Mouse (Mus musculus) heart, embryonic 15.5 days (tissue): ENCODE measurements around the gene Mfsd8. TPM values are rescaled to one million over a fixed set of nuclear protein-coding genes. Genes with fewer than 3 reads are reported as not detected.
"Not testable (repeated sequence)": the region's sequence is repeated elsewhere in the genome, so short reads cannot be mapped to it uniquely, and the experiment has no call there.

Source experiments
- ATAC-seq: fragments of 200-750 bp; cut with Nextera tagmentation; replicated peaks from 2 replicates; pipeline ENCODE4 v1.8.0; 2017; ENCODE audit warnings: low read depth, moderate TSS enrichment; ENCODE audit not compliant: insufficient number of reproducible peaks, insufficient read depth, low FRiP score
- H3K27ac ChIP-seq: fragments of 300-500 bp; sonication (generic); 2 replicates; pipeline ENCODE4 v1.5.1; 2015; ENCODE audit warnings: mild to moderate bottlenecking, inconsistent platforms
- H3K27me3 ChIP-seq: fragments of 300-500 bp; sonication (generic); 2 replicates; pipeline ENCODE4 v1.6.1; 2015; ENCODE audit warnings: inconsistent platforms
- H3K36me3 ChIP-seq: fragments of 300-500 bp; sonication (generic); 2 replicates; pipeline ENCODE4 v1.6.1; 2015; ENCODE audit warnings: mild to moderate bottlenecking, inconsistent platforms
- H3K4me1 ChIP-seq: fragments of 300-500 bp; sonication (generic); replicated peaks from 2 replicates; pipeline ENCODE4 v1.6.1; 2015; ENCODE audit warnings: inconsistent platforms
- H3K4me2 ChIP-seq: fragments of 300-500 bp; sonication (generic); 2 replicates; pipeline ENCODE4 v1.6.1; 2015; ENCODE audit warnings: inconsistent platforms, mild to moderate bottlenecking, moderate library complexity
- H3K4me3 ChIP-seq: fragments of 300-500 bp; sonication (generic); 2 replicates; pipeline ENCODE4 v1.5.1; 2015; ENCODE audit warnings: mild to moderate bottlenecking, inconsistent platforms
- H3K9ac ChIP-seq: fragments of 300-500 bp; sonication (generic); 2 replicates; pipeline ENCODE4 v1.6.1; 2015; ENCODE audit warnings: mild to moderate bottlenecking, inconsistent platforms
- H3K9me3 ChIP-seq: fragments of 300-500 bp; sonication (generic); replicated peaks from 2 replicates; pipeline ENCODE4 v1.6.1; 2016; ENCODE audit warnings: inconsistent platforms
- WGBS: fragments of 180-500 bp; shearing (Covaris S2); methylation state at CpG from one replicate; pipeline ENCODE4 v1.1.7; 2015; ENCODE audit warnings: mixed read lengths; 5-methylcytosine and 5-hydroxymethylcytosine counted together
- polyA plus RNA-seq: library from polyadenylated mRNA; unstranded; fragments of >200 nt; fragmentation: Nextera tagmentation; extraction: Ambion mirVana; gene quantifications from 2 replicates; pipeline ENCODE4 v1.2.1, GENCODE M21; 2015

Gene Mfsd8
- 6.3 and 6.6 TPM in 2 replicates for polyA plus RNA-seq

- H3K27me3 ChIP-seq, H3K9me3 ChIP-seq, H3K36me3 ChIP-seq, H3K4me1 ChIP-seq: not testable (repeated sequence)
- Histone ChIP-seq H3K4me3 (peak within 1 kb of the TSS; percentile 61), H3K4me2 (peak within 1 kb of the TSS; percentile 84), H3K27ac (peak within 1 kb of the TSS; percentile 79), H3K9ac (peak within 1 kb of the TSS; percentile 62)
- peak; percentile 99 for ATAC-seq
- WGBS: under 1% methylated on average over 38 of the region's 39 CpGs
Observed at GRCm38 (mm10) chr3:40846473-40846956, at the start of gene Mfsd8. Mfsd8 (minus strand) TSS chr3:40846886.

GRCm38 (mm10) chr3:40894336-40894735, 47.6 kb upstream of the Mfsd8 start:
- H3K36me3 ChIP-seq, H3K4me1 ChIP-seq, H3K27me3 ChIP-seq, ATAC-seq, H3K9me3 ChIP-seq: not testable (repeated sequence)
- Histone ChIP-seq H3K4me2 (peak overlapping the region; percentile 88), H3K4me3 (peak overlapping the region; percentile 71), H3K27ac (peak overlapping the region; percentile 62), H3K9ac (peak overlapping the region; percentile 69)
- under 1% methylated on average over 20 of the region's 24 CpGs for WGBS

GRCm38 (mm10) chr3:40893816-40894258, 47.2 kb upstream of the Mfsd8 start:
- H3K4me1 ChIP-seq, H3K36me3 ChIP-seq, H3K9me3 ChIP-seq, H3K27me3 ChIP-seq: not testable (repeated sequence)
- Histone ChIP-seq H3K9ac (peak overlapping the region; percentile 66), H3K4me3 (peak overlapping the region; percentile 71), H3K27ac (peak overlapping the region; percentile 73), H3K4me2 (peak overlapping the region; percentile 64)
- ATAC-seq: peak; percentile 99
- 0% methylated on average over 38 of the region's 38 CpGs for WGBS

GRCm38 (mm10) chr3:40853123-40853738, 6.5 kb upstream of the Mfsd8 start:
- H3K9ac ChIP-seq, H3K9me3 ChIP-seq, H3K27me3 ChIP-seq, H3K27ac ChIP-seq, ATAC-seq, H3K4me3 ChIP-seq, H3K36me3 ChIP-seq, H3K4me2 ChIP-seq, H3K4me1 ChIP-seq: not testable (repeated sequence)
- WGBS: 83% methylated on average over 3 of the region's 3 CpGs

GRCm38 (mm10) chr3:40847936-40848335, 1.2 kb upstream of the Mfsd8 start:
- H3K4me3 ChIP-seq, H3K9me3 ChIP-seq, H3K27ac ChIP-seq, ATAC-seq, H3K4me1 ChIP-seq, H3K27me3 ChIP-seq, H3K36me3 ChIP-seq, H3K9ac ChIP-seq: not testable (repeated sequence)
- 89% methylated on average over 2 of the region's 2 CpGs for WGBS
- peak overlapping the region; percentile 84; the same call in 1 of the 2 replicates for H3K4me2 ChIP-seq

GRCm38 (mm10) chr3:40847018-40847417, 332 bp upstream of the Mfsd8 start:
- H3K27me3 ChIP-seq, H3K9me3 ChIP-seq, H3K4me1 ChIP-seq, H3K36me3 ChIP-seq: not testable (repeated sequence)
- Histone ChIP-seq H3K4me2 (peak overlapping the region; percentile 84), H3K27ac (peak overlapping the region; percentile 74), H3K9ac (peak overlapping the region; percentile 62), H3K4me3 (peak overlapping the region; percentile 61)
- under 1% methylated on average over 16 of the region's 21 CpGs for WGBS
- peak; percentile 56; the same call in 1 of the 2 replicates for ATAC-seq

GRCm38 (mm10) chr3:40846957-40847017, 101 bp upstream of the Mfsd8 start, which contains the start of gene Abhd18:
Abhd18 (plus strand) TSS chr3:40846970.
- H3K27me3 ChIP-seq, H3K4me1 ChIP-seq, ATAC-seq, H3K36me3 ChIP-seq, H3K9me3 ChIP-seq: not testable (repeated sequence)
- WGBS: 0% methylated on average over 2 of the region's 4 CpGs
- Histone ChIP-seq H3K4me3 (peak within 1 kb of the TSS; percentile 61), H3K27ac (peak within 1 kb of the TSS; percentile 79), H3K4me2 (peak within 1 kb of the TSS; percentile 84), H3K9ac (peak within 1 kb of the TSS; percentile 62)

GRCm38 (mm10) chr3:40845521-40845920, 1.2 kb downstream of the Mfsd8 start:
- ATAC-seq, H3K36me3 ChIP-seq, H3K9me3 ChIP-seq, H3K4me1 ChIP-seq, H3K27ac ChIP-seq, H3K9ac ChIP-seq, H3K27me3 ChIP-seq: not testable (repeated sequence)
- Histone ChIP-seq H3K4me3 (peak overlapping the region; percentile 61; the same call in 1 of the 2 replicates), H3K4me2 (peak overlapping the region; percentile 65)
- 65% methylated on average over 6 of the region's 6 CpGs for WGBS

GRCm38 (mm10) chr3:40813275-40813674, 33.4 kb downstream of the Mfsd8 start:
- Histone ChIP-seq H3K27ac (no peak overlapping the region), H3K36me3 (peaks cover 66% of the 10 kb centered on the region), H3K27me3 (no peaks in the 10 kb centered on the region), H3K4me1 (no peaks in the 10 kb centered on the region), H3K4me2 (no peak overlapping the region), H3K9ac (no peak overlapping the region), H3K9me3 (no peaks in the 10 kb centered on the region), H3K4me3 (no peak overlapping the region)
- WGBS: 93% methylated on average over 2 of the region's 2 CpGs
- ATAC-seq: no peak

GRCm38 (mm10) chr3:40809894-40810293, 36.8 kb downstream of the Mfsd8 start:
- no peak overlapping the region for H3K27ac ChIP-seq
- no peaks in the 10 kb centered on the region for H3K9me3 ChIP-seq
- H3K4me3 ChIP-seq: no peak overlapping the region
- WGBS: 87% methylated on average over 2 of the region's 2 CpGs
- H3K27me3 ChIP-seq: no peaks in the 10 kb centered on the region
- no peaks in the 10 kb centered on the region for H3K4me1 ChIP-seq
- ATAC-seq: no peak
- no peak overlapping the region for H3K4me2 ChIP-seq
- no peak overlapping the region for H3K9ac ChIP-seq
- peaks cover 56% of the 10 kb centered on the region for H3K36me3 ChIP-seq

- Histone ChIP-seq H3K9me3 (no peaks in the 10 kb centered on the region), H3K36me3 (peaks cover 52% of the 10 kb centered on the region), H3K27ac (no peak overlapping the region), H3K4me2 (no peak overlapping the region), H3K9ac (no peak overlapping the region), H3K4me3 (no peak overlapping the region), H3K4me1 (no peaks in the 10 kb centered on the region), H3K27me3 (no peaks in the 10 kb centered on the region)
- no peak for ATAC-seq
- 94% methylated on average over 10 of the region's 10 CpGs for WGBS
Observed at GRCm38 (mm10) chr3:40808686-40809085, 38.0 kb downstream of the Mfsd8 start.

GRCm38 (mm10) chr3:40806871-40807270, 39.8 kb downstream of the Mfsd8 start:
- Histone ChIP-seq H3K27ac (no peak overlapping the region), H3K4me2 (no peak overlapping the region), H3K27me3 (no peaks in the 10 kb centered on the region), H3K4me1 (no peaks in the 10 kb centered on the region), H3K9me3 (no peaks in the 10 kb centered on the region), H3K36me3 (peaks cover 41% of the 10 kb centered on the region), H3K4me3 (no peak overlapping the region), H3K9ac (no peak overlapping the region)
- ATAC-seq: no peak
- 62% methylated on average over 2 of the region's 2 CpGs for WGBS
